Mouse (Mus musculus): ENCODE measurements at regions not wholly inside any gene's neighbourhood (a gene's known extent, or its start where the extent isn't known, plus 50 kb on each side); places are given as distances from the start of the nearest gene placed in this dataset.

- TF ChIP-seq NELFE (IDR thresholded peaks at IDR 0.05; ENCODE audit: low read depth, low read length) (no peak), KAT2A (conservative IDR thresholded peaks at IDR 0.05; ENCODE audit: low read depth, low read length) (no peak), CHD1 (IDR thresholded peaks at IDR 0.05; ENCODE audit: low read depth, low read length) (no peak), BHLHE40 (IDR thresholded peaks at IDR 0.05; ENCODE audit: borderline replicate concordance, low read depth, low read length) (no peak), JUND (IDR thresholded peaks at IDR 0.05; ENCODE audit: low read depth, low read length) (no peak), ZNF384 (IDR thresholded peaks at IDR 0.05; ENCODE audit: low read depth, low read length) (no peak), MAZ (IDR thresholded peaks at IDR 0.05; ENCODE audit: low read depth, low read length) (no peak), POLR2AphosphoS2 (IDR thresholded peaks at IDR 0.05; ENCODE audit: low read length) (no peak), ZMIZ1 (IDR thresholded peaks at IDR 0.05; ENCODE audit: low read depth, low read length) (no peak), MAX (IDR thresholded peaks at IDR 0.05; ENCODE audit: low read length) (no peak), SMC3 (IDR thresholded peaks at IDR 0.05; ENCODE audit: low read depth, low read length) (no peak), CHD2 (IDR thresholded peaks at IDR 0.05; ENCODE audit: low read length) (no peak), SIN3A (IDR thresholded peaks at IDR 0.05; ENCODE audit: low read length) (no peak), MYB (IDR thresholded peaks at IDR 0.05; ENCODE audit: low read depth, low read length) (no peak), TAL1 (IDR thresholded peaks at IDR 0.05; ENCODE audit: low read length) (no peak), CTCF (IDR thresholded peaks at IDR 0.05 in 2 of 3, conservative IDR thresholded peaks at IDR 0.05 in 1 of 3; ENCODE audit: control insufficient read depth in 1 of 3, insufficient read depth in 1 of 3, low read depth in 2 of 3, low read length in 3 of 3, poor library complexity in 1 of 3, severe bottlenecking in 1 of 3) (no peak), UBTF (IDR thresholded peaks at IDR 0.05; ENCODE audit: borderline replicate concordance, insufficient read depth, low read depth, low read length) (no peak), MEF2A (IDR thresholded peaks at IDR 0.05; ENCODE audit: extremely low read depth, insufficient replicate concordance, low read depth, low read length, poor library complexity, severe bottlenecking) (no peak), RAD21 (IDR thresholded peaks at IDR 0.05; ENCODE audit: low read depth, low read length) (no peak), EP300 (IDR thresholded peaks at IDR 0.05; ENCODE audit: low read depth in 1 of 2, low read length in 2 of 2) (no peak)
- no peak overlapping the region for H3K9ac ChIP-seq (ENCODE audit: control insufficient read depth, low read depth, low read length, poor library complexity, severe bottlenecking)
- H3K4me1 ChIP-seq (ENCODE audit: control insufficient read depth in 1 of 2, insufficient read depth in 2 of 2, low read length in 2 of 2): no peaks in the 10 kb centered on the region
- H3K27ac ChIP-seq (ENCODE audit: control insufficient read depth, low read depth, low read length): no peak overlapping the region
- H3K27me3 ChIP-seq (ENCODE audit: control insufficient read depth in 1 of 2, insufficient read depth in 2 of 2, low read length in 2 of 2): no peaks in the 10 kb centered on the region
- DNase-seq (ENCODE audit: low read depth, low spot score): no peak
- H3K4me3 ChIP-seq (ENCODE audit: control insufficient read depth in 1 of 2, insufficient read depth in 1 of 2, low read depth in 2 of 2, low read length in 2 of 2): no peak overlapping the region
- H3K36me3 ChIP-seq (ENCODE audit: control insufficient read depth in 1 of 2, insufficient read depth in 2 of 2, low read length in 2 of 2): no peaks in the 10 kb centered on the region
- no peaks in the 10 kb centered on the region for H3K79me2 ChIP-seq (ENCODE audit: control insufficient read depth, insufficient read depth, low read length, poor library complexity)
- no peaks in the 10 kb centered on the region for H3K9me3 ChIP-seq (replicated peaks; ENCODE audit: insufficient read depth, low read length)
These were observed 283.2 kb upstream of the Tbx3 start for GRCm38 (mm10) chr5:119387261-119387660.

GRCm38 (mm10) chr5:119388841-119389240 is 281.6 kb upstream of the Tbx3 start:
- Histone ChIP-seq H3K9ac (ENCODE audit: control insufficient read depth, low read depth, low read length, poor library complexity, severe bottlenecking) (no peak overlapping the region), H3K36me3 (ENCODE audit: control insufficient read depth in 1 of 2, insufficient read depth in 2 of 2, low read length in 2 of 2) (no peaks in the 10 kb centered on the region), H3K27me3 (ENCODE audit: control insufficient read depth in 1 of 2, insufficient read depth in 2 of 2, low read length in 2 of 2) (no peaks in the 10 kb centered on the region), H3K9me3 (replicated peaks; ENCODE audit: insufficient read depth, low read length) (no peaks in the 10 kb centered on the region), H3K27ac (ENCODE audit: control insufficient read depth, low read depth, low read length) (no peak overlapping the region), H3K4me3 (ENCODE audit: control insufficient read depth in 1 of 2, insufficient read depth in 1 of 2, low read depth in 2 of 2, low read length in 2 of 2) (no peak overlapping the region), H3K79me2 (ENCODE audit: control insufficient read depth, insufficient read depth, low read length, poor library complexity) (no peaks in the 10 kb centered on the region), H3K4me1 (ENCODE audit: control insufficient read depth in 1 of 2, insufficient read depth in 2 of 2, low read length in 2 of 2) (no peaks in the 10 kb centered on the region)
- no peak for DNase-seq (ENCODE audit: low read depth, low spot score)
- TF ChIP-seq ELF1 (IDR thresholded peaks at IDR 0.05; ENCODE audit: low read depth, low read length) (no peak), POLR2A (IDR thresholded peaks at IDR 0.05; ENCODE audit: control insufficient read depth in 1 of 2, insufficient read depth in 1 of 2, low read depth in 1 of 2, low read length in 2 of 2, poor library complexity in 1 of 2) (no peak)
